Mouse (Mus musculus) embryo, embryonic 9.5 days (tissue): ENCODE data around the gene Utrn.

Experiments
- DNase-seq: peaks from one replicate; pipeline ENCODE4 v3.0.0-alpha.2; 2017; ENCODE audit errors: extremely low spot score

The Utrn gene

GRCm38 (mm10) chr10:12798248-12798647 is 70.9 kb downstream of the Utrn start:
- DNase-seq: no peak

GRCm38 (mm10) chr10:12796510-12796840 is 72.7 kb downstream of the Utrn start:
- DNase-seq: no peak

GRCm38 (mm10) chr10:12795796-12796509 is 73.2 kb downstream of the Utrn start:
- DNase-seq: no peak

- DNase-seq: peak; percentile 60
Observed at GRCm38 (mm10) chr10:12792049-12792448, 77.1 kb downstream of the Utrn start.

GRCm38 (mm10) chr10:12790881-12791280 is 78.3 kb downstream of the Utrn start:
- DNase-seq: no peak

GRCm38 (mm10) chr10:12788529-12788928 is 80.6 kb downstream of the Utrn start:
- DNase-seq: no peak

- no peak for DNase-seq
Observed at GRCm38 (mm10) chr10:12787965-12788364, 81.2 kb downstream of the Utrn start.

- DNase-seq: no peak
Observed at GRCm38 (mm10) chr10:12785299-12785698, 83.9 kb downstream of the Utrn start.

- no peak for DNase-seq
Observed at GRCm38 (mm10) chr10:12781381-12781907, 87.7 kb downstream of the Utrn start.

GRCm38 (mm10) chr10:12773178-12773577 is 96.0 kb downstream of the Utrn start:
- DNase-seq: no peak

GRCm38 (mm10) chr10:12771511-12771910 is 97.7 kb downstream of the Utrn start:
- DNase-seq: no peak

- no peak for DNase-seq
Observed at GRCm38 (mm10) chr10:12762668-12763067, 106.5 kb downstream of the Utrn start.

- no peak for DNase-seq
Observed at GRCm38 (mm10) chr10:12758702-12758988, 110.5 kb downstream of the Utrn start.

- no peak for DNase-seq
Observed at GRCm38 (mm10) chr10:12757943-12758701, 111.0 kb downstream of the Utrn start.

GRCm38 (mm10) chr10:12756692-12757091 is 112.5 kb downstream of the Utrn start:
- DNase-seq: no peak

GRCm38 (mm10) chr10:12754911-12755310 is 114.3 kb downstream of the Utrn start:
- no peak for DNase-seq

GRCm38 (mm10) chr10:12754166-12754565 is 115.0 kb downstream of the Utrn start:
- no peak for DNase-seq

- DNase-seq: no peak
Observed at GRCm38 (mm10) chr10:12743717-12744116, 125.4 kb downstream of the Utrn start.

GRCm38 (mm10) chr10:12739302-12739987 is 129.7 kb downstream of the Utrn start:
- DNase-seq: no peak

- DNase-seq: no peak
Observed at GRCm38 (mm10) chr10:12737926-12738325, 131.2 kb downstream of the Utrn start.

GRCm38 (mm10) chr10:12736861-12737835 is 132.0 kb downstream of the Utrn start:
- no peak for DNase-seq

GRCm38 (mm10) chr10:12735695-12736094 is 133.5 kb downstream of the Utrn start:
- DNase-seq: no peak
